Mouse (Mus musculus) layer of hippocampus, adult 9-11 months (tissue): ENCODE measurements around the gene Ift22.
A peak's percentile ranks its signal among the peaks of the same experiment; 100 is the strongest.

ENCODE experiments used
- DNase-seq: peaks from one replicate; pipeline ENCODE4 v3.0.0; 2022

The Ift22 gene

DNA sequence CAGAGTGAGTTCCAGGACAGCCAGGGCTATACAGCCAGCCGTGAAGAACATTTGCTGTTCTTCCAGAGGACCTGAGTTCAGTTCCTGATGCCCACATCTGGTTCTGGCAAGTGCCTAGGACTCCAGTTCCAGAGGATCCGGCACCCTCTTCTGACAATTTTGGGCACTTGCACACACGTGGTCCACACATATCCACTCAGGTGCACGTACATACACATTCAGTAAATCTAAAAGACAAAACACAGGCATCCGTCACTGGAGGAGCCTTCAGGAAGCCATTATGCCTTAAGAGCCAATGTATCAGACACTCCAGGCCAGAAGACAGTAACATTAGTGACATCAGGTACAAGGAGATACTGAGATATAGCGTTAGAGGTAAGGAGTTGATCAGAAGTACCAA is 42.6 kb downstream of the Ift22 start:
- DNase-seq = no peak

- no peak for DNase-seq
Observed at GRCm38 (mm10) chr5:136952153-136952552, 44.2 kb downstream of the Ift22 start.

- DNase-seq = peak; percentile 97
Observed at GRCm38 (mm10) chr5:136953015-136953414, 45.1 kb downstream of the Ift22 start, which contains the start of gene Fis1. Gene Fis1 (plus strand): TSS chr5:136953275.

- peak; percentile 63 for DNase-seq
Observed at GRCm38 (mm10) chr5:136953440-136953951, 45.5 kb downstream of the Ift22 start.

GRCm38 (mm10) chr5:136955622-136956021 is 47.7 kb downstream of the Ift22 start:
- DNase-seq = no peak

DNA sequence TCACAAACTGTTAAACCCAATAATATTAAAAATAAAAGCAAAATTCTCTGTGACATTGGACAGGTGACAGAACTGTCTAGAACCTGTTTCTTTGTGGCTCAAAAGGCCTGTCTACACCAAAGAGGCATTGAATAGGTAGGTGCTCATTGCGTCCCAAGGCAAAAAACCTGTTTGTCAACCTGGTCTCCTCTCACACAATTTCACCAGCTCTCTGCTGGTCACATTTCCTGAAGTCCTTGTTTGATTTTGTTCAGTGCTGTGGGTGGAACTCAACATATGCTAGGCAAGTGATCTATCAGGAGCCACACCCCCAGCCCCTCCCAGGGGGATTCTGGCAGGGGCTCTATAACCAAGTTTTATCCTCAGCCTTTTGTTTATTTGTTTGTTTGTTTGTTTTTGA is 49.3 kb downstream of the Ift22 start:
- DNase-seq = no peak

DNA sequence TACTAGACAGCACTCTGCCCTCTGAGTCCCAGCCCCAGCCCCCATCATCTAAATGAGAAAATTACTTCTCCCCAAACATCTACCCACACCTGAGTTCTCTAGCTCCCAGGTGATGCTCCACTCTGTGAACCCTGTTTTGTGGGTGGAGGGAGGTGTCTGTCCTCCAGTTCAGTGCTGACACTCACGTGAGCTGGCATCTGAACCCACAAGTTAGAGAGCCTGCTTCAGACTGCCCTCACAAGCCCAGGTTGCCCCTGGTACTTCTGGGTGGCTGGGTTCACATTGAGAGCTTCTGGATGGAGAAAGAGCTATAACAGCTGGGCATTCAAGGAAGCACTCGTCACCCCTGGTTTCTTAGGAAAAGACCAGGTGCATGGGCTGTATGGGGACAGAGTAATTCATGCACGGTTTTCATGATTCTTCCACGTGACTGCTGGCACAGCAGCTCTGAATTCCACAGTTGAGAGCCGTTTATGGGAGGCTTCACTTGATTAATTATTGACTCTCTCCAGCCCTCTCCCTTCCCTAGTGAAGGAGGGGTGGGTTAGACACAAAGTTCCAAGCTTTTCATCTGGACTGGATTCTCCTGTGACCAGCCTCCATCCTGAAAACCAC is 51.1 kb downstream of the Ift22 start:
- DNase-seq = no peak

DNA sequence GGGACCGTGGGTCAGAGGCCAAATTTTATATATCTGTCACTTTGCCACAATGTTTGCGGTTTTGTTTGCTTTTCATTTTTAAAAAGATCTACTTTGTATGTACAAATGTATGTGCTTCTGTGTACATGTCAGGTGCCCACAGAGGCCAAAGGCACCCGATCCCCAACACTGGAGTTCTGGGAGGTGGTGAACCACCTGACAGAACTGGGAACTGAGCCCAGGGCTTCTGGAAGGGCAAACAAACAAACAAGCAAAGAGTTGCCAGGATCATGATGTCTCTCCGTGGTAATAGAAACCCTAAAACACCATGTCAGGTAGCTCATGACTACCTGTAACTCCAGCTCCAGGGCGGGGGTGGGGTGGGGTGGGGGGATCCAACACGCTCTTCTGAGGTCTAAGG is 52.1 kb downstream of the Ift22 start:
- no peak for DNase-seq

DNA sequence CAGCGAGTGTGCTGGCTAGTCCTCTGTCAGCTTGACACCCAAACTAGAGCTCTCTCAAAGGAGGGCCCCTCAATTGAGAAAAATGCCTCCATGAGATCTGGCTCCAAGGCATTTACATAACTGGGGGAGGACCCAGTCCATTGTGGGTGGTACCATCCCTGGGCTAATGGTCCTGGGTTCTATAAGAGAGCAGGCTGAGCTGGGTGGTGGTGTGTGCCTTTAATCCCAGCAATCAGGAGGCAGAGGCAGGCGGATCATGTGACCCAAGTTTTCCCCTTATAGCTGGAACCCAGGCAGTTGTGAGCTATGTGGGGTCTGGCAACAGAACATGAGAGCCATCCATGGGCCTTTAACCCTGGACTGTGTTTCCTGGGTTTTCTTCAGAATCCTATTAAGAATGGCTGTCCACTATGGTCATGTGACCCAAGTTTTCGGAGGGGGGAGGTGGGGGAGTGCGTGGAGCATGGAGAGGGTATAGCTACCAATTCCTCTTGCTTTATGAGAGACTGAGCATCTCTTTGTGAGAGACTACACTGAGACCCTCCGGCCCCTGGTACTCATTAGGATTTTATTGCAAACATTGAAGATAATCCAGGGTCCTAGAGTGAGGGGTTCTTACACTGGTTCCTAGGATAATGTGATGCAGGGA is 53.5 kb downstream of the Ift22 start:
- DNase-seq = no peak

DNA sequence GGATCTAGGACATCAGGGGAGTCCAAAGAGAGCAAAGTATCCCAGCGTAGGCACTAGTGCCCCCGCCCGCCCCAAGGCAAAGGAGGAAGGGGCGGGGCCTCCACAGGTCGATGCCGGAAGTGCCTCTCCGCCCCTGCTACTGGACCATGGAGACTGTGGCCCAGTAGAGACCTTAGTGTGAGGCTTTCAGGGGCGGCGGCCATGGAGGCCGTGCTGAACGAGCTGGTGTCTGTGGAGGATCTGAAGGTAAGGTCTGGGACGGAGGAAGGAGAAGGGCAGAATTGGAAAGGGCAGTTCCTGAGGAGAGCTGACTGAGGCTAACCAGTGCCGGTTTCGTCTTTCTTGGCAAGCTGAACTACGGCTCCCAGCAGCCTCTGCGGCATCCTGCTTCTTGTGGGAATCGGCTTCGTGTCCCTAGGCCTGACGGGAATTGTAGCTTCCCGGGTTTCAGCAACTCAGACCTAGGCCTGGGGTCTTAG is 54.1 kb downstream of the Ift22 start:
- DNase-seq = peak; percentile 93

- DNase-seq = peak; percentile 80
Observed at GRCm38 (mm10) chr5:136962501-136962900, 54.6 kb downstream of the Ift22 start.

DNA sequence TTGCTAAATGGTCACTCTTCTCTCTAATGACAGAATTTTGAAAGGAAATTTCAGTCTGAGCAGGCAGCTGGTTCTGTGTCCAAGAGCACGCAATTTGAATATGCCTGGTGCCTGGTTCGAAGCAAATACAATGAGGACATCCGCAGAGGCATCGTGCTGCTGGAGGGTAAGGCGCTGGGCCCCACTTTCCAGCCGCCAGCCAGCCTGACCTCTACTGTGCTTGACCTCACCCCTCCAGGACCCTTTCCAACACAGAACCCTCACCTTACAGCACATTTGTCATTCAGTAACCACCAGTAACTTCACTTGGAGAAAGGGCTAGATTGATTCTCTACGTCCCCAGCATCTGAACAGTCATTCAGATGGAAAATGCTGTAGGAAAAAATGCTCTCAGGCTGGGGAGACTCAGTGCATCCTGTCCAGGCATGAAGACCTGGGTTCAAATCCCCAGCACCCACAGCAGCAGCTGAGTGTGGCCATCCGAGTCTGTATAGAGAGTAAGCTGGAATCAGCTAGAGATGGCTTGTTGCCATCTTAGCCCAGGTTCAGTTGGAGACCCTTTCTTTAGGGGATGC is 55.1 kb downstream of the Ift22 start:
- no peak for DNase-seq
